Mouse (Mus musculus) mesoderm, embryonic 11.5 days (tissue): Measurements from ENCODE around the gene Yipf2.
"Not testable (repeated sequence)": the region's sequence is repeated elsewhere in the genome, so short reads cannot be mapped to it uniquely, and the experiment has no call there.

Experiments used
- DNase-seq: peaks from one replicate; pipeline ENCODE4 v3.0.0-alpha.2; 2012; ENCODE audit warnings: low read depth, low spot score

The Yipf2 gene

GRCm38 (mm10) chr9:21559151-21559550 is 33.5 kb downstream of the Yipf2 start:
- DNase-seq, result no peak

GRCm38 (mm10) chr9:21558366-21558765 is 34.3 kb downstream of the Yipf2 start:
- DNase-seq, result no peak

GRCm38 (mm10) chr9:21557556-21557955 is 35.1 kb downstream of the Yipf2 start:
- DNase-seq, result no peak

DNA sequence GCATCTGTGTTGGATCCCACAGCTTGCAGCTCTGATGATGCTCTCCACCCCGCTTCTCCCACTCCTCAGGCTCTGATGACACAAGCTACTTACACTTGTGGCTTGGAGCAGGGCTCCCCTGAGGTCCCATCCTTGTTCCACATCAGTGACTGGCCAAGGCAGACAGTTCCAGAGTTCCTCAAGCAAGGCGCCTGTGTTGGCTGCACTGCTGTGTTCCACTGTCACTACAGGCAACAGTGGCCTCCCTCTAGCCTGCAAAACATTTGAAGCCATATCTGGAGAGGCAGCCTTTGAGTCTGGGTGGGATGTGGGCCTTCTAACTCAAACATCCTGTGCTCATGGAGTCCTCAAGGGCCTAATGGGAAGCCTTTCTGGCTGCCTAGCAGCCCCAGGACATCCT is 35.6 kb downstream of the Yipf2 start:
- DNase-seq, result no peak

GRCm38 (mm10) chr9:21555198-21555742 is 37.4 kb downstream of the Yipf2 start:
- no peak for DNase-seq

- DNase-seq, result no peak
These were observed 38.9 kb downstream of the Yipf2 start for GRCm38 (mm10) chr9:21553607-21554273.

DNA sequence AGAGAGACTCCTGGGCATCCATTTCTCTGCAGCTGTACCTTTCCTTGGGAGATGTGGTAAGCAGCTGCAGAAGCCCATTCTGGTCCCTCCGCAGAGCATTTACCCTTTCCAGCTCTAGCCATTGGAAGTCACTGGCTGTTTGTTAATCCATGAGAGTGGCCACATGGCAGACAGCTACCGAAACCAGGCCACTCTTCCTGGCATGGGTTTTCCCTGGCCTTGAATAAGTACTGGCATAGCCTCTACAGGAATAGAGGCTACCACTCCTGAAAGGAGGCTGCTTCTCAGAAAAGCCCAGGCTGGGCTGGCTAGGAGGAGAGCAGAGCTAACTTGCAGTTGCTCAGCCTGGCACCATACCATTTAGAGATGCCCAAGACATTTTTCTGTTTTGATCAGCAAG is 41.6 kb downstream of the Yipf2 start:
- DNase-seq, result no peak

GRCm38 (mm10) chr9:21547075-21547941 is 45.3 kb downstream of the Yipf2 start:
- DNase-seq, result peak; percentile 51

- DNase-seq, result no peak
These were observed 45.9 kb downstream of the Yipf2 start, which contains the start of gene Carm1 for GRCm38 (mm10) chr9:21546789-21547074. Gene Carm1 (plus strand): TSS chr9:21546894.

DNA sequence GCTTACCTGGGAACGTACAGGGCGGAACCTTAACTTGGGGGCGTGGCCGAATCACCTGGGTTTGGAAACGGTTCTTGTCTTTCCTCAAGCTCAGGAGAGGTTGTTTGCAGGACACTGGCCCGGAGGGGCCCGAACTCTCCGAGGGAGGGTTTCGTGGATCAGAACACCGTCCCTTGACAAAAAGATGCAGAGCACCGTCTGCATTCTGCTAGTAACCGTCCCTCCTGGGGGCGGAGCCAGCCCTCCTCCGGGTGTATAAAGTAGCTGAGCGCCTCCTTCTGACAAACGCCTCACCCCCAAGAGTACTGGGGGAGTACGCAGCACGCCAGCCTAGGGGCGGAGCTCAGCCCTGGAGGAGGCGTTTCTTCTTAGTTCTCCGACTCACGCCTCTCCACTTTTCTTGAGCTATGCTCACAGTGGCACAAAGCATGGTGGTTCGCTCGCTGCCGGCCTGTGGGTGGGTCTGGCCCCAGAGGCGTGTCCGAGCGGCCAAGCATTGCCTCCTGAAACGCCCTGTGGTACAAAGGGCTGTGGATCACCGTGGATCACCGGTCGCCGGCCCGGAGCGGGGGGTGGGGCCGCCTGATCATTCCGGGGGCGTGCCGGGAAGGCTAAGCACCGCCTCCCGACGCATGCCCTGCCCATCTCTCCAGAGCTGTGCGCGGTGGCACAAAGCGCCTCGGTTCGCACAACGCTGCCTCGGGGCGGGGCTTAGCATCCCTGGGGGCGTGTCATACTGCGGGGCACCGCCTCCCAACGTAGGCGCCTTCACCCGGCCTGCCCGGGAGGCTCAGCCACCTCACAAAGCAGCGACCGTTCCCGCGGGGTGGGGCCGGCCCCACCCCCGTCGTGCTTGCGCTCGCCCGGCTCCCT is 46.5 kb downstream of the Yipf2 start:
- peak; percentile 99 for DNase-seq

GRCm38 (mm10) chr9:21545351-21545915 is 47.2 kb downstream of the Yipf2 start:
- no peak for DNase-seq

DNA sequence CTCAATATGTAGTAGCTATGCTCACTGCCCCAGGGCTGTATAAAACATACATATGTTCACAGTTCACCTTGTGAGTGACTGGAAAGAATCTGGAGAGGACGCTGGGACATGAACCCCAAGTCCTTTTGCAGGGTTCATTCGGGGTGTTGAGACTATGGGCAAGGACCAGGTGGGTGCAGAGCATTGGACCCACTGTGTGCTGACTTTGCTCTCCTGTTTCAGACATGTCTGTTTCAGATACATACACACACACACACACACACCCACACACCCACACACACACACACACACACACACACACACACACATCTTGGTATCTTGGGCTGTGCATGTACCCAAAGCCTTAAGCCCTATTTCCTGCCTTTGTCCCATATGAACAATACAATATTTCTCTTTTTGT is 50.6 kb downstream of the Yipf2 start:
- not testable (repeated sequence) for DNase-seq

- DNase-seq, result no peak
These were observed 52.5 kb downstream of the Yipf2 start for GRCm38 (mm10) chr9:21539981-21540753.
